Mouse (Mus musculus): ENCODE data around the gene Nek3.
"Not testable (repeated sequence)": the region's sequence is repeated elsewhere in the genome, so short reads cannot be mapped to it uniquely, and the experiment has no call there.

The Nek3 gene

GRCm38 (mm10) chr8:22143764-22144491, 22.3 kb downstream of the Nek3 start:
- DNase-seq (ENCODE audit: low spot score) = no peak

GRCm38 (mm10) chr8:22142592-22142991, 23.6 kb downstream of the Nek3 start:
- DNase-seq (ENCODE audit: low spot score) = no peak

GRCm38 (mm10) chr8:22141836-22142385, 24.3 kb downstream of the Nek3 start:
- DNase-seq (ENCODE audit: low spot score) = no peak

- DNase-seq (ENCODE audit: low spot score) = not testable (repeated sequence)
Measured at GRCm38 (mm10) chr8:22136462-22136861, 29.8 kb downstream of the Nek3 start.

GRCm38 (mm10) chr8:22134750-22135135, 31.5 kb downstream of the Nek3 start:
- DNase-seq (ENCODE audit: low spot score) = no peak

- no peak for DNase-seq (ENCODE audit: low spot score)
Measured at GRCm38 (mm10) chr8:22134078-22134749, 32.0 kb downstream of the Nek3 start.

- no peak for DNase-seq (ENCODE audit: low spot score)
Measured at GRCm38 (mm10) chr8:22132062-22132461, 34.2 kb downstream of the Nek3 start.

GRCm38 (mm10) chr8:22124220-22125152, 41.7 kb downstream of the Nek3 start, which contains the start of gene Nek5:
Gene Nek5, minus strand, starts transcription at chr8:22125053.
- DNase-seq (ENCODE audit: low spot score) = peak; percentile 85

- DNase-seq (ENCODE audit: low spot score) = no peak
Measured at GRCm38 (mm10) chr8:22107020-22107419, 59.2 kb downstream of the Nek3 start.

- DNase-seq (ENCODE audit: low spot score) = peak; percentile 59
Measured at GRCm38 (mm10) chr8:22091568-22091967, 74.7 kb downstream of the Nek3 start.

GRCm38 (mm10) chr8:22089226-22089625, 77.0 kb downstream of the Nek3 start:
- no peak for DNase-seq (ENCODE audit: low spot score)

- DNase-seq (ENCODE audit: low spot score) = no peak
Measured at GRCm38 (mm10) chr8:22079313-22080007, 86.8 kb downstream of the Nek3 start.

All from embryo, embryonic 10 days (tissue).